Mouse (Mus musculus) CD4-positive, CD25-positive, alpha-beta regulatory T cell, adult 4 months (primary cell): ENCODE results near the gene Gm5089. TPM values are rescaled to one million over a fixed set of nuclear protein-coding genes. Genes with fewer than 3 reads are reported as not detected.

Experiments
- polyA plus RNA-seq, 2 experiments: library from polyadenylated mRNA; unstranded; fragments of 100-300 nt; shearing (Covaris generic); gene quantifications; one replicate each; pipeline ENCODE4 v1.2.1; 2017

The Gm5089 gene
- polyA plus RNA-seq, 2 experiments from 2014 or later, result not detected

Other genes starting within 250 kb of the Gm5089 start
- not detected for gene Zic5, start 14.6 kb upstream of the Gm5089 start, polyA plus RNA-seq
- not detected for gene Zic2, start 24.3 kb upstream of the Gm5089 start, polyA plus RNA-seq
- gene Gm10837, start 39.5 kb upstream of the Gm5089 start, polyA plus RNA-seq, result not detected
- 10 to 100 TPM; 18.7 to 20.9 TPM for gene Pcca, start 83.2 kb upstream of the Gm5089 start, polyA plus RNA-seq